Mouse (Mus musculus): Measurements from ENCODE around the gene Elp6. TPM values are rescaled to one million over a fixed set of nuclear protein-coding genes. Genes with fewer than 3 reads are reported as not detected.
A peak's percentile ranks its signal among the peaks of the same experiment; 100 is the strongest.
"Not testable (repeated sequence)": the region's sequence is repeated elsewhere in the genome, so short reads cannot be mapped to it uniquely, and the experiment has no call there.

The Elp6 gene
- polyA plus RNA-seq, 1 experiment from 2014 or later = 36.8 TPM

DNA sequence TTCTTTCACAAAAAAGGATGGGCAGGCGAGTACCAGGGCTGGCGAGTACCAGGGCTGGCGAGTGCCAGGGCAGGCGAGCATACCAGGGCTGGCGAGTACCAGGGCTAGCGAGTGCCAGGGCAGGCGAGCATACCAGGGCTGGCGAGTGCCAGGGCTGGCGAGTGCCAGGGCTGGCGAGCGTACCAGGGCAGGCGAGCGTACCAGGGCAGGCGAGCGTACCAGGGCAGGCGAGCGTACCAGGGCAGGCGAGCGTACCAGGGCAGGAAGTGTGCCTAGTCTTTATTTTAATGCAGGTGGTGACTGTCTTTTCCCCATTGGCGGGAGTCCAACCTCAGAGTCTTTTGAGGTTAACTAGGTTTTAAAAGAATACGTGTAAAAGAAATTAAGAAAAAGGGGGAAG, 24.7 kb downstream of the Elp6 start:
- no peak overlapping the region for H3K4me2 ChIP-seq (ENCODE audit: low read length)
- WGBS = 69% methylated on average over 21 of the region's 21 CpGs

DNA sequence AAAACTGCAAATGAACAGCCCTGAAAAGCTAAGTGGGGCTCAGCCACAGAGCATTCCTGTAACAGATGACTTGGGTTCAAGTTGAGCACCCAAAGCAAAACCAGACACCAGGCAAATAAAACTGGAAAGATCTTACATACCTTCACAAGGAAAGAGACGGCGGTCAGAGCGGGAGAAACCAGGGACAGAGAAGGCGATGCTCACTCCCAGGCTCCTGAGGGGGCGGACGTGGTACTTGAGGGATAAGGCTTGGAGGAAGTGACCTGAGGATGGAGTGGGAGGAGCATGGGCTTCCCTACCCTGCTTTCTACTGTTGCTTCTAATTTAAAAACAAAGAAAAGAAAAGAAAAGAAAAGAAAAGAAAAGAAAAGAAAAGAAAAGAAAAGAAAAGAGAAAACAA, 25.4 kb downstream of the Elp6 start:
- Histone ChIP-seq H3K9me3 (ENCODE audit: control insufficient read depth, low read length) (no peaks in the 10 kb centered on the region), H3K27me3 (replicated peaks; ENCODE audit: control insufficient read depth, insufficient read depth, low read length) (no peaks in the 10 kb centered on the region), H3K4me1 (replicated peaks; ENCODE audit: control insufficient read depth, insufficient read depth, low read length) (peaks cover 14% of the 10 kb centered on the region), H3K9ac (replicated peaks; ENCODE audit: low read depth, low read length) (no peak overlapping the region), H3K4me3 (replicated peaks; ENCODE audit: low read length) (no peak overlapping the region), H3K27ac (ENCODE audit: low read length) (no peak overlapping the region), H3K36me3 (ENCODE audit: control insufficient read depth, insufficient read depth) (no peaks in the 10 kb centered on the region), H3K4me2 (ENCODE audit: low read length) (no peak overlapping the region)
- no peak for ATAC-seq
- WGBS = 56% methylated on average over 6 of the region's 6 CpGs

More for the DNA sequence above, 24.7 kb downstream of the Elp6 start:
- Histone ChIP-seq H3K9ac (replicated peaks; ENCODE audit: low read depth, low read length) (no peak overlapping the region), H3K27ac (ENCODE audit: low read length) (no peak overlapping the region), H3K36me3 (ENCODE audit: control insufficient read depth, insufficient read depth) (no peaks in the 10 kb centered on the region), H3K4me3 (replicated peaks; ENCODE audit: low read length) (no peak overlapping the region), H3K9me3 (ENCODE audit: control insufficient read depth, low read length) (no peaks in the 10 kb centered on the region), H3K4me1 (replicated peaks; ENCODE audit: control insufficient read depth, insufficient read depth, low read length) (peaks cover 9% of the 10 kb centered on the region), H3K27me3 (replicated peaks; ENCODE audit: control insufficient read depth, insufficient read depth, low read length) (no peaks in the 10 kb centered on the region)
- ATAC-seq = no peak

DNA sequence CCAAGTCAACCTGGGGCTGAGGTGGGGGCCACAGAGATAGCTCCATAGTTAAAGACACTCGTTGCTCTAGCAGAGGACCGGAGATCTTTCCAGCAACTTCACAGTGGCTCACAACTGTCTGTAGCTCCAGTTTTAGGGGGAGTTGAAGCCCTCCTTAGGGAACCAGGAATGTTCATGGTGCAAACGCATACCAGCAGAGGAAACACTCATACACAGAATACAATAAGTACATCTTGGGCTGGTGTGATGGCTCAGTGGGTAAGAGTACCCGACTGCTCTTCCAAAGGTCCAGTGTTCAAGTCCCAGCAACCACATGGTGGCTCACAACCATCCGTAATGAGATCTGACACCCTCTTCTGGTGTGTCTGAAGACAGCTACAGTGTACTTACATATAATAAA, 25.9 kb downstream of the Elp6 start:
- not testable (repeated sequence) for H3K9me3 ChIP-seq (ENCODE audit: control insufficient read depth, low read length); H3K4me3 ChIP-seq (replicated peaks; ENCODE audit: low read length); H3K27ac ChIP-seq (ENCODE audit: low read length); ATAC-seq; H3K36me3 ChIP-seq (ENCODE audit: control insufficient read depth, insufficient read depth); H3K4me2 ChIP-seq (ENCODE audit: low read length); H3K27me3 ChIP-seq (replicated peaks; ENCODE audit: control insufficient read depth, insufficient read depth, low read length); H3K9ac ChIP-seq (replicated peaks; ENCODE audit: low read depth, low read length)
- H3K4me1 ChIP-seq (replicated peaks; ENCODE audit: control insufficient read depth, insufficient read depth, low read length) = peaks cover 14% of the 10 kb centered on the region
- 92% methylated on average over 5 of the region's 5 CpGs for WGBS

DNA sequence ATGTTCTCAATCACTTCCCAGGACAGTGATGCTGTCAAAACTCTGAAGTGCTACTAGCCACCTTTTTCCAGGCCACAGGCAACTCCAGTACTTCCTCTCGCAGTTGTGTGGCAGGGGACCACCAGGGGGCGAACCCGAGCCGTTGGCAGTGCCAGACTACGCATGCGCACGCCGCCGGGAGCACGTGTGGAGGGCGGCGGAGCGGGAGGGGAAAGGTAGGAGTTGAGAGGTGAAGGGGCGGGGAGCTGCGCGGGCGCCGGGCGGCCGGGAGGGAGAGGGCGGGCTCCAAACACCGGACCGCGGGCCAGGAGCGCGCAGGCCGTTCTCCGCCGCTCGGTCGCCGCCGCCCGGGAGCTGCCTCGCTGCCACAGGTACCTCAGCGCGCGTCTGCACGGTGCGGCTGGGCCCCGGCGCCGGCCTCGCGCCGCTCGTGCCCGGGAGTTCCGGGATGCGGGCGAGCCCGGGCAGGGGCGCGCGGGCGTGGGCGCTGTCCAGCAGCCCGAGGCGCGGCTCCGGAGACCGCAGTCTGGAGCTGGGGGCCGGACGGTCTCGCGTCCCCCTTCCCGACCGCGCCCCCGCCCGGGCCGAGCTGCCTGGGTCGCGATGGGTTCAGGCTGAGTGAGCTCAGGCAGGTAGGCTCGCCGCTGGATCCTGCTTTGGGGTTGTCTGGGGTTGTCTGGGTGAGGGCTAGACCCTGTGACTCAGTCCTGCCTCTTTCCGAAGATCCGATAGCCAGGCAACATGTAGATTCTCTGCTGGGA, 28.3 kb downstream of the Elp6 start, which contains the start of gene Scap:
TSS of gene Scap (plus strand) at position 154 of the 761 bp plus-strand sequence.
- whole genome bisulfite sequencing = under 1% methylated on average over 48 of the region's 78 CpGs
- Histone ChIP-seq H3K4me1 (replicated peaks; ENCODE audit: control insufficient read depth, insufficient read depth, low read length) (peaks cover 14% of the 10 kb centered on the region), H3K9me3 (ENCODE audit: control insufficient read depth, low read length) (no peaks in the 10 kb centered on the region), H3K36me3 (ENCODE audit: control insufficient read depth, insufficient read depth) (no peaks in the 10 kb centered on the region), H3K27ac (ENCODE audit: low read length) (no peak within 1 kb of the TSS; the same call in 1 of the 2 replicates), H3K4me2 (ENCODE audit: low read length) (peak within 1 kb of the TSS; percentile 72), H3K4me3 (replicated peaks; ENCODE audit: low read length) (peak within 1 kb of the TSS; percentile 56), H3K27me3 (replicated peaks; ENCODE audit: control insufficient read depth, insufficient read depth, low read length) (no peaks in the 10 kb centered on the region), H3K9ac (replicated peaks; ENCODE audit: low read depth, low read length) (peak within 1 kb of the TSS; percentile 79)
- ATAC-seq = peak; percentile 94

DNA sequence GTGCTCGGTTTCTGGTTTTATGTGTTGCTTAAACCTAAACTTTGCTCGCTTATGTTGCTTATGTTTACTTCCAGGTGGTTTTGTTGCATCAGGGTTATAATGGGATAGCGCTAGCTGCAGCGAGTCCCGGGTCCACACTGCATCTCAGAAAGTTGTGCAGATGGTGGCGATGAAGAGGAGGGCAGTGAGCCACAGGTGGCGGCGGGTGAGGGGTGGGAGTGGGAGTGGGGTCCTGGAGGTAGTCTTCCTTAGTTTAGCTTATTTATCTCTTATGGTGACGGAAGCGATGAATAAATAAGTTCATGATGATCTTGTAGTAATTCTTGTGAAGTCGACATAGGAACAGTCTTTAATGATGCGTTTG, 28.9 kb downstream of the Elp6 start:
- ATAC-seq = no peak
- no peak overlapping the region for H3K27ac ChIP-seq (ENCODE audit: low read length)

DNA sequence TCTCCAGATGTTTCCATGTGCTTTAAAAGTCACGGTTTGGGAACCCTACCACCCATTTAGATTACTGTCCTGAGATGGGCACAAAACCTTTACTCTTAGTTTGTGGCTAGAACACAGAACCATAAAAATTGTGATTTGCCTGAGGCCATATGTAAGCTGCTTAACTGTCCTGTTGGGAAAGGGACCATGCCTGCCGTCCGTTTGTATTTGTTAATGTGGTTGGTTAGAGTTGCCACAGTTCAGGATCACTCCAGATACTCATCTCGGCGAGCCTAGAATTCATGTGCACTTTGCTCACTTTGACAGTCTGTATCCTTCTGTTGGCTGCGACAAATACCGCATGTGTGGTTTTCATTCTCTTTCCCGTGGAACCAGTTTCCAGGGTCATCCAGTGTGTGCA, 29.9 kb downstream of the Elp6 start:
- no peaks in the 10 kb centered on the region for H3K36me3 ChIP-seq (ENCODE audit: control insufficient read depth, insufficient read depth)
- no peak overlapping the region for H3K4me2 ChIP-seq (ENCODE audit: low read length)
- 71% methylated on average over 8 of the region's 8 CpGs for WGBS
- no peaks in the 10 kb centered on the region for H3K9me3 ChIP-seq (ENCODE audit: control insufficient read depth, low read length)
- H3K9ac ChIP-seq (replicated peaks; ENCODE audit: low read depth, low read length) = no peak overlapping the region
- ATAC-seq = no peak
- no peak overlapping the region for H3K27ac ChIP-seq (ENCODE audit: low read length)
- peaks cover 14% of the 10 kb centered on the region for H3K4me1 ChIP-seq (replicated peaks; ENCODE audit: control insufficient read depth, insufficient read depth, low read length)
- H3K27me3 ChIP-seq (replicated peaks; ENCODE audit: control insufficient read depth, insufficient read depth, low read length) = no peaks in the 10 kb centered on the region
- no peak overlapping the region for H3K4me3 ChIP-seq (replicated peaks; ENCODE audit: low read length)

More for the DNA sequence above, 28.9 kb downstream of the Elp6 start:
- no peaks in the 10 kb centered on the region for H3K36me3 ChIP-seq (ENCODE audit: control insufficient read depth, insufficient read depth)
- peaks cover 14% of the 10 kb centered on the region for H3K4me1 ChIP-seq (replicated peaks; ENCODE audit: control insufficient read depth, insufficient read depth, low read length)
- peak overlapping the region; percentile 79 for H3K9ac ChIP-seq (replicated peaks; ENCODE audit: low read depth, low read length)
- WGBS = 9% methylated on average over 12 of the region's 12 CpGs
- peak overlapping the region; percentile 56 for H3K4me3 ChIP-seq (replicated peaks; ENCODE audit: low read length)
- H3K4me2 ChIP-seq (ENCODE audit: low read length) = peak overlapping the region; percentile 72
- no peaks in the 10 kb centered on the region for H3K9me3 ChIP-seq (ENCODE audit: control insufficient read depth, low read length)
- no peaks in the 10 kb centered on the region for H3K27me3 ChIP-seq (replicated peaks; ENCODE audit: control insufficient read depth, insufficient read depth, low read length)

DNA sequence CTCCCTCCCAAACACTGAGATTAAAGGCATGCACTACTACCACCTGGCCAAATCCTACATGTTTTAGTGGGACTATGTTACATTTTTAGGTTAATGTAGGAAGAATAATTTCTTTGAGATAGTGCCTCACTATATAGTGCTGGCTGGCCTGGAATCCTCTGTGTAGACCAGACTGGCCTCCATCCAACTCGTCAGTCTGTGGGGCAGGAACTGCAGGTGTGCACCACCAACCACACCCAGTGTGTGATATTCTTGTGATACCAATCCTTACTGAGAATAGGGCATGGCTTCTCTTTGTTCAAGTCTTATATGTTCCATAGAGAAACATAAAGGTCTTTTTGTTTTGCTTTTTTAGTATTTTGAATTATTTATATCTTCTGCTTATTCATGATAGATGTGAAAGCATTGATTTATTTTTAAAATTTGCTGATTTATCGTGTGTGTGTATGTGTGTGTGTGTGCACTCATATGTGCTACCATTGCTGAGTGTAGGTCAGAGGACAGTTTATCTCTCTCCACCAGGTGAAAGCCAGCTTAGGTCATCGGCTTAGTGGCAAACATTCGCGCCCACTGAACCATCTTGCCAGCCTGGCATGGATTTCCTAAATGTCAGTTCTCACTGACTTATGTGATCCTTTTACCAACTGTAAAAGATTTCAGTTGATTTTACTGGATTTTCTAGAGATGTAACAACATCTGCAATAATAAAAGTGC, 35.2 kb downstream of the Elp6 start:
- no peak for ATAC-seq
- Histone ChIP-seq H3K9me3 (ENCODE audit: control insufficient read depth, low read length) (no peaks in the 10 kb centered on the region), H3K27me3 (replicated peaks; ENCODE audit: control insufficient read depth, insufficient read depth, low read length) (no peaks in the 10 kb centered on the region), H3K36me3 (ENCODE audit: control insufficient read depth, insufficient read depth) (no peaks in the 10 kb centered on the region), H3K27ac (ENCODE audit: low read length) (no peak overlapping the region), H3K4me2 (ENCODE audit: low read length) (no peak overlapping the region), H3K4me3 (replicated peaks; ENCODE audit: low read length) (no peak overlapping the region), H3K9ac (replicated peaks; ENCODE audit: low read depth, low read length) (no peak overlapping the region), H3K4me1 (replicated peaks; ENCODE audit: control insufficient read depth, insufficient read depth, low read length) (no peaks in the 10 kb centered on the region; the same call in 1 of the 2 replicates)
- WGBS = 90% methylated on average over 5 of the region's 5 CpGs

DNA sequence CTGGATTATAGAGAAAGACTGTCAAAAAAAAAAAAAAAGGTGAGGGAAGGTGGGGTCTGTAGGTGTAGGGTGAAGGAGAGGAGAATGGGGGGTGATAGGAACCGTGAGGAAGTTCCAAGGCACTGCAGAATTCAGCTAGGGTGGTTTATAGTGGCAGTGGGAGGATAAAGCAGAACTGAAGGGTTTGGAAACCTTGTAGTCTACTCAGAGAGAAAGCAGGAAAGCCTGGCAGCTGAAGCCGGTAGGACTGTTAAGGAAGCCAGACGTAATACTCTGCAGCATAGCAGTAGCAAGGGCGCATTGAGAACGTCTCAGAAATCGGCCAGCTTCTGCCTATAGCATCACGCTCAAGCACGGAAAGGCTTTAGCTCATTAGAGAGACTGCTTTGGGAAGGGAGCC, 37.0 kb downstream of the Elp6 start:
- no peak overlapping the region for H3K4me2 ChIP-seq (ENCODE audit: low read length)
- no peak overlapping the region for H3K9ac ChIP-seq (replicated peaks; ENCODE audit: low read depth, low read length)
- no peaks in the 10 kb centered on the region for H3K27me3 ChIP-seq (replicated peaks; ENCODE audit: control insufficient read depth, insufficient read depth, low read length)
- H3K36me3 ChIP-seq (ENCODE audit: control insufficient read depth, insufficient read depth) = no peaks in the 10 kb centered on the region
- no peak overlapping the region for H3K4me3 ChIP-seq (replicated peaks; ENCODE audit: low read length)
- no peak overlapping the region for H3K27ac ChIP-seq (ENCODE audit: low read length)
- no peaks in the 10 kb centered on the region; the same call in 1 of the 2 replicates for H3K4me1 ChIP-seq (replicated peaks; ENCODE audit: control insufficient read depth, insufficient read depth, low read length)
- no peaks in the 10 kb centered on the region for H3K9me3 ChIP-seq (ENCODE audit: control insufficient read depth, low read length)
- WGBS = 89% methylated on average over 8 of the region's 8 CpGs
- ATAC-seq = no peak

DNA sequence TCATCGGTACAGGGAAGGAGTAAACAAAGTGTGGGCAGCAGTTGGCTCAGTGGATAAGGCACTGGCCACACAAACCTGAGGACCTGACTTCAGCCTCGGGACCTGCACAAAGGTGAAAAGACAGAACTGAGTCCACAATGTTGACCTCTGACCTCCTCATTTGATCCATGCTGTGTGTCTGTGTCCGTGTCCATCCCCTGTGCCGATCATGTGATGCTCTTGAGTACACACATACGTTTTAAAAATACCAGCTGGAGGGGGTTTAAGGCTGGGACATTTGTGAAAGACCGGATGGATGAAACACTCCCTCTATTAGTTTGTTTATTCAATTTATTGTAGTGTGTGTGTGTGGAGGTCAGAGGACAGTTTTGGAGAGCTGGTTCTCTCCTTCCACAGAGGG, 38.8 kb downstream of the Elp6 start:
- Histone ChIP-seq H3K27me3 (replicated peaks; ENCODE audit: control insufficient read depth, insufficient read depth, low read length) (no peaks in the 10 kb centered on the region), H3K4me2 (ENCODE audit: low read length) (no peak overlapping the region), H3K36me3 (ENCODE audit: control insufficient read depth, insufficient read depth) (no peaks in the 10 kb centered on the region), H3K27ac (ENCODE audit: low read length) (no peak overlapping the region), H3K4me3 (replicated peaks; ENCODE audit: low read length) (no peak overlapping the region), H3K9ac (replicated peaks; ENCODE audit: low read depth, low read length) (no peak overlapping the region), H3K4me1 (replicated peaks; ENCODE audit: control insufficient read depth, insufficient read depth, low read length) (no peaks in the 10 kb centered on the region; the same call in 1 of the 2 replicates), H3K9me3 (ENCODE audit: control insufficient read depth, low read length) (no peaks in the 10 kb centered on the region)
- no peak for ATAC-seq
- 76% methylated on average over 6 of the region's 6 CpGs for WGBS

All from forebrain, embryonic 16.5 days (tissue).